Mouse (Mus musculus) kidney, embryonic 15.5 days (tissue): Measurements from ENCODE around the gene Mmaa. TPM values are rescaled to one million over a fixed set of nuclear protein-coding genes. Genes with fewer than 3 reads are reported as not detected.
A peak's percentile ranks its signal among the peaks of the same experiment; 100 is the strongest.

Experiments used
- ATAC-seq: fragments of 200-750 bp; cut with Nextera tagmentation; replicated peaks from 2 replicates; pipeline ENCODE4 v1.8.0; 2017; ENCODE audit warnings: moderate TSS enrichment; ENCODE audit not compliant: low FRiP score
- H3K27ac ChIP-seq: fragments of 300-500 bp; sonication (generic); 2 replicates; pipeline ENCODE4 v1.5.1; 2015; ENCODE audit warnings: mild to moderate bottlenecking, inconsistent platforms
- H3K27me3 ChIP-seq: fragments of 300-500 bp; sonication (generic); 2 replicates; pipeline ENCODE4 v1.6.1; 2015; ENCODE audit warnings: inconsistent platforms
- H3K36me3 ChIP-seq: fragments of 300-500 bp; sonication (generic); 2 replicates; pipeline ENCODE4 v1.6.1; 2015; ENCODE audit warnings: inconsistent platforms
- H3K4me1 ChIP-seq: fragments of 300-500 bp; sonication (generic); 2 replicates; pipeline ENCODE4 v1.6.1; 2015; ENCODE audit warnings: inconsistent platforms
- H3K4me2 ChIP-seq: fragments of 300-500 bp; sonication (generic); 2 replicates; pipeline ENCODE4 v1.6.1; 2015; ENCODE audit warnings: moderate library complexity, mild to moderate bottlenecking, inconsistent platforms
- H3K4me3 ChIP-seq: fragments of 300-500 bp; sonication (generic); replicated peaks from 2 replicates; pipeline ENCODE4 v1.5.1; 2015; ENCODE audit warnings: mild to moderate bottlenecking, inconsistent platforms
- H3K9ac ChIP-seq: fragments of 300-500 bp; sonication (generic); 2 replicates; pipeline ENCODE4 v1.6.1; 2015; ENCODE audit warnings: mild to moderate bottlenecking, inconsistent platforms
- H3K9me3 ChIP-seq: fragments of 300-500 bp; sonication (generic); replicated peaks from 2 replicates; pipeline ENCODE4 v1.6.1; 2016; ENCODE audit warnings: inconsistent platforms
- WGBS: fragments of 180-500 bp; shearing (Covaris S2); methylation state at CpG from one replicate; pipeline ENCODE4 v1.1.7; 2015; ENCODE audit warnings: mixed read lengths; 5-methylcytosine and 5-hydroxymethylcytosine counted together
- polyA plus RNA-seq: library from polyadenylated mRNA; unstranded; fragments of >200 nt; fragmentation: Nextera tagmentation; extraction: Ambion mirVana; gene quantifications from 2 replicates; pipeline ENCODE4 v1.2.1, GENCODE M21; 2015

The Mmaa gene
- polyA plus RNA-seq, 1 experiment from 2014 or later: 13.0 TPM

GRCm38 (mm10) chr8:79323121-79323520, 28.4 kb upstream of the Mmaa start:
- Histone ChIP-seq H3K4me3 (no peak overlapping the region), H3K4me1 (peaks cover 4% of the 10 kb centered on the region; the same call in 1 of the 2 replicates), H3K9ac (no peak overlapping the region), H3K27me3 (no peaks in the 10 kb centered on the region), H3K4me2 (no peak overlapping the region), H3K27ac (peak overlapping the region; percentile 34), H3K9me3 (no peaks in the 10 kb centered on the region), H3K36me3 (no peaks in the 10 kb centered on the region)
- no peak for ATAC-seq
- WGBS: 63% methylated on average over 7 of the region's 7 CpGs

GRCm38 (mm10) chr8:79310801-79311200, 16.1 kb upstream of the Mmaa start:
- Histone ChIP-seq H3K9me3 (no peaks in the 10 kb centered on the region), H3K27ac (no peak overlapping the region), H3K4me1 (no peaks in the 10 kb centered on the region), H3K36me3 (no peaks in the 10 kb centered on the region), H3K27me3 (no peaks in the 10 kb centered on the region), H3K4me3 (no peak overlapping the region), H3K4me2 (no peak overlapping the region), H3K9ac (no peak overlapping the region)
- no peak for ATAC-seq
- 73% methylated on average over 2 of the region's 2 CpGs for WGBS

- Histone ChIP-seq H3K4me3 (no peak overlapping the region), H3K36me3 (no peaks in the 10 kb centered on the region), H3K9me3 (no peaks in the 10 kb centered on the region), H3K9ac (no peak overlapping the region), H3K4me2 (no peak overlapping the region), H3K4me1 (no peaks in the 10 kb centered on the region), H3K27me3 (no peaks in the 10 kb centered on the region), H3K27ac (no peak overlapping the region)
- 66% methylated on average over 5 of the region's 5 CpGs for WGBS
- ATAC-seq: no peak
Measured at GRCm38 (mm10) chr8:79305941-79306340, 11.2 kb upstream of the Mmaa start.

GRCm38 (mm10) chr8:79301548-79301947, 6.8 kb upstream of the Mmaa start:
- Histone ChIP-seq H3K4me3 (no peak overlapping the region), H3K4me2 (no peak overlapping the region), H3K9me3 (no peaks in the 10 kb centered on the region), H3K9ac (no peak overlapping the region), H3K27ac (no peak overlapping the region), H3K36me3 (no peaks in the 10 kb centered on the region), H3K27me3 (no peaks in the 10 kb centered on the region), H3K4me1 (no peaks in the 10 kb centered on the region)
- ATAC-seq: no peak
- WGBS: 59% methylated on average over 3 of the region's 3 CpGs

GRCm38 (mm10) chr8:79299704-79300103, 5.0 kb upstream of the Mmaa start:
- no peaks in the 10 kb centered on the region for H3K27me3 ChIP-seq
- no peaks in the 10 kb centered on the region for H3K9me3 ChIP-seq
- H3K4me3 ChIP-seq: no peak overlapping the region
- WGBS: 57% methylated on average over 5 of the region's 5 CpGs
- H3K36me3 ChIP-seq: no peaks in the 10 kb centered on the region
- ATAC-seq: no peak
- H3K4me2 ChIP-seq: no peak overlapping the region
- H3K4me1 ChIP-seq: peaks cover 7% of the 10 kb centered on the region; the same call in 1 of the 2 replicates
- H3K27ac ChIP-seq: no peak overlapping the region
- H3K9ac ChIP-seq: no peak overlapping the region

- 42% methylated on average over 3 of the region's 3 CpGs for WGBS
- H3K9me3 ChIP-seq: no peaks in the 10 kb centered on the region
- ATAC-seq: no peak
Measured at GRCm38 (mm10) chr8:79297763-79298162, 3.0 kb upstream of the Mmaa start.

GRCm38 (mm10) chr8:79295276-79296105, 754 bp upstream of the Mmaa start:
- H3K4me3 ChIP-seq: peak overlapping the region; percentile 69
- H3K4me2 ChIP-seq: peak overlapping the region; percentile 79
- no peaks in the 10 kb centered on the region for H3K36me3 ChIP-seq
- H3K4me1 ChIP-seq: peaks cover 18% of the 10 kb centered on the region
- peak overlapping the region; percentile 86 for H3K9ac ChIP-seq
- H3K27me3 ChIP-seq: no peaks in the 10 kb centered on the region
- H3K27ac ChIP-seq: peak overlapping the region; percentile 99
- no peaks in the 10 kb centered on the region for H3K9me3 ChIP-seq
- WGBS: 15% methylated on average over 18 of the region's 18 CpGs
- no peak for ATAC-seq

More at GRCm38 (mm10) chr8:79297763-79298162, 3.0 kb upstream of the Mmaa start:
- no peaks in the 10 kb centered on the region for H3K36me3 ChIP-seq
- H3K4me3 ChIP-seq: no peak overlapping the region
- H3K9ac ChIP-seq: no peak overlapping the region
- H3K27me3 ChIP-seq: no peaks in the 10 kb centered on the region
- peaks cover 18% of the 10 kb centered on the region for H3K4me1 ChIP-seq
- no peak overlapping the region for H3K27ac ChIP-seq
- no peak overlapping the region for H3K4me2 ChIP-seq

- no peak overlapping the region for H3K9ac ChIP-seq
- 47% methylated on average over 3 of the region's 3 CpGs for WGBS
Measured at GRCm38 (mm10) chr8:79293841-79294240, 896 bp downstream of the Mmaa start.

GRCm38 (mm10) chr8:79292712-79293264, 1.9 kb downstream of the Mmaa start:
- Histone ChIP-seq H3K9me3 (no peaks in the 10 kb centered on the region), H3K9ac (no peak overlapping the region), H3K36me3 (no peaks in the 10 kb centered on the region), H3K4me2 (peak overlapping the region; percentile 79; the same call in 1 of the 2 replicates), H3K27me3 (no peaks in the 10 kb centered on the region), H3K27ac (no peak overlapping the region), H3K4me1 (peaks cover 18% of the 10 kb centered on the region), H3K4me3 (no peak overlapping the region)
- ATAC-seq: no peak
- WGBS: 74% methylated on average over 3 of the region's 3 CpGs

More at GRCm38 (mm10) chr8:79293841-79294240, 896 bp downstream of the Mmaa start:
- Histone ChIP-seq H3K4me1 (peaks cover 18% of the 10 kb centered on the region), H3K4me3 (peak overlapping the region; percentile 69), H3K36me3 (no peaks in the 10 kb centered on the region), H3K4me2 (peak overlapping the region; percentile 79), H3K27ac (peak overlapping the region; percentile 99; the same call in 1 of the 2 replicates), H3K27me3 (no peaks in the 10 kb centered on the region), H3K9me3 (no peaks in the 10 kb centered on the region)
- ATAC-seq: no peak

- no peak overlapping the region for H3K27ac ChIP-seq
- WGBS: 74% methylated on average over 5 of the region's 5 CpGs
- no peaks in the 10 kb centered on the region for H3K27me3 ChIP-seq
Measured at GRCm38 (mm10) chr8:79289592-79289991, 5.1 kb downstream of the Mmaa start.

GRCm38 (mm10) chr8:79288681-79289080, 6.1 kb downstream of the Mmaa start:
- peaks cover 9% of the 10 kb centered on the region for H3K4me1 ChIP-seq
- WGBS: 55% methylated on average over 2 of the region's 2 CpGs

More at GRCm38 (mm10) chr8:79289592-79289991, 5.1 kb downstream of the Mmaa start:
- no peaks in the 10 kb centered on the region for H3K9me3 ChIP-seq
- no peak overlapping the region for H3K4me3 ChIP-seq
- peaks cover 11% of the 10 kb centered on the region for H3K4me1 ChIP-seq
- no peak for ATAC-seq
- no peak overlapping the region for H3K9ac ChIP-seq
- no peaks in the 10 kb centered on the region for H3K36me3 ChIP-seq
- H3K4me2 ChIP-seq: no peak overlapping the region

GRCm38 (mm10) chr8:79288250-79288649, 6.5 kb downstream of the Mmaa start:
- Histone ChIP-seq H3K9me3 (no peaks in the 10 kb centered on the region), H3K36me3 (no peaks in the 10 kb centered on the region), H3K27me3 (no peaks in the 10 kb centered on the region), H3K9ac (no peak overlapping the region), H3K27ac (no peak overlapping the region), H3K4me2 (no peak overlapping the region), H3K4me3 (no peak overlapping the region), H3K4me1 (peaks cover 5% of the 10 kb centered on the region)
- WGBS: 93% methylated on average over 4 of the region's 4 CpGs
- ATAC-seq: no peak

More at GRCm38 (mm10) chr8:79288681-79289080, 6.1 kb downstream of the Mmaa start:
- H3K4me2 ChIP-seq: no peak overlapping the region
- H3K9me3 ChIP-seq: no peaks in the 10 kb centered on the region
- no peaks in the 10 kb centered on the region for H3K27me3 ChIP-seq
- no peak overlapping the region for H3K4me3 ChIP-seq
- H3K36me3 ChIP-seq: no peaks in the 10 kb centered on the region
- no peak overlapping the region for H3K9ac ChIP-seq
- no peak overlapping the region for H3K27ac ChIP-seq
- no peak for ATAC-seq
